Mouse (Mus musculus) layer of hippocampus, adult 2 months (tissue): Measurements from ENCODE around the gene Ces1g. TPM values are rescaled to one million over a fixed set of nuclear protein-coding genes. Genes with fewer than 3 reads are reported as not detected.

Experiments used
- DNase-seq, 2 experiments: peaks; one replicate each; pipeline ENCODE4 v3.0.0; 2022; ENCODE audit warnings: low spot score in 2 of 2
- H3K27ac ChIP-seq: fragments of 200-600 bp; 2 replicates; pipeline ENCODE4 v1.8.1; 2022
- H3K4me3 ChIP-seq: fragments of 200-600 bp; 2 replicates; pipeline ENCODE4 v1.8.1; 2022; ENCODE audit warnings: mild to moderate bottlenecking
- CTCF ChIP-seq: fragments of 200-600 bp; conservative IDR thresholded peaks from 2 replicates; pipeline ENCODE4 v1.8.1; 2022; ENCODE audit warnings: antibody characterized with exemption, mild to moderate bottlenecking, moderate library complexity
- total RNA-seq, 2 experiments: library from RNA; stranded (reverse); gene quantifications; 2 replicates each; pipeline ENCODE4 v1.2.3; 2021

The Ces1g gene
- total RNA-seq, 2 experiments from 2014 or later = not detected

DNA sequence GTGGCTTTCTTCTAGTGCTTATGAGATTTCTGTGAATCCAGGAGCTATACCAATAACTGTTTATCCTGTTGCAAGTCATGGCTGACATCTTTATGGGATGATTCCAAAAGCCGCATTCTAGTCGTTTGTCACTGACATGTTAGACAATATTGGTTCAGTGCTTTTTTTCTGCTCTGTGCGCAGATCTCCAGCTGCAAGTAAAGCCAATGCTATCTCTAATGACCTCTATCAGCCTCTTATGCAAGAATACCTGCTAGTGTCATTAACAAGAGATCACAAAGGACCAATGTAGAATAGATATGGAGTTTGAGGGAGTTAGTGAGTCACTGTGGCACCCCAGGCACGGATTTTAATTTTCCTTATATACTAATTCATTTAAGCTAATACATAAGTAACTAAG, 62.5 kb downstream of the Ces1g start:
- no peak for DNase-seq
- H3K4me3 ChIP-seq = no peak overlapping the region
- TF ChIP-seq CTCF = no peak
- H3K27ac ChIP-seq = no peak overlapping the region

DNA sequence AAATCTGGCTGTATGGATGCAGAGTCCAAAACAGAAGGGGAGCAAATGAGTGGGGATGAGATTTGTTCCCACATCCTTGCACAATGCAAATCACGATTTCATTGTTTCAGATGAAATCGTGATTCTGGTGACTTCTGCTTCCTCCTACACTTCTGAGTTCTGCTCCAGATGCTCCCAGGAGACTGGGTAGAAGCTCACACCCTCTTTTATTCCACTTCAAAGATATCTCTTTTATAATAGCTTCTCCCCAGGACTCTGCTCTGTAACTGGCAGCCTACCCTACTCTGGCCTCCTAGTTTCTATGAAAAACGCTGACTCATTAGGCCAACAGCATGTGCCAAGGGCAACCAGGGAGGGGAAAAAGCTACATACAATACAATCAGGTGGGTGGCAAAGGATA, 63.8 kb downstream of the Ces1g start:
- peak overlapping the region; percentile 51; the same call in 1 of the 2 replicates for H3K27ac ChIP-seq
- peak; percentile 9 to 40 for DNase-seq
- no peak for TF ChIP-seq CTCF
- H3K4me3 ChIP-seq = no peak overlapping the region

DNA sequence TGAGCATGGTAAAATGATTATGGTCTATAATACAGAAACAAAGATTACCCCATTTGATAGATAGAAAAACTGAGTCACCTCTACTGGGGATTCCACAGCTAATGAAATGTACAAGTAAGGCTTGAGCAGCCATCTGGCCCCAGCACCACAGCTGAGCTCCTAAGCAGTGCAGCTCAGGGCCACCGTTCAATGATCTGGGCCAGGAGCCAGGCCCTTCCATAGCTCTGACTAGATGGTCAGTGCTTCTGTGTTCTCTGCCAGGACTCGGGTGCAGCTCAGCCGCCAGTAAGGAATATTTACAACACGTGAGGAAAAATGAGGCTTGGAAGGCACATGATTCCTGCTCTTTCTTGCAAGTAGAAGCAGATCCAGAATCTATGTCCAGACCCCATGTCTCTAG, 64.4 kb downstream of the Ces1g start:
- H3K27ac ChIP-seq = peak overlapping the region; percentile 51; the same call in 1 of the 2 replicates
- no peak for TF ChIP-seq CTCF

DNA sequence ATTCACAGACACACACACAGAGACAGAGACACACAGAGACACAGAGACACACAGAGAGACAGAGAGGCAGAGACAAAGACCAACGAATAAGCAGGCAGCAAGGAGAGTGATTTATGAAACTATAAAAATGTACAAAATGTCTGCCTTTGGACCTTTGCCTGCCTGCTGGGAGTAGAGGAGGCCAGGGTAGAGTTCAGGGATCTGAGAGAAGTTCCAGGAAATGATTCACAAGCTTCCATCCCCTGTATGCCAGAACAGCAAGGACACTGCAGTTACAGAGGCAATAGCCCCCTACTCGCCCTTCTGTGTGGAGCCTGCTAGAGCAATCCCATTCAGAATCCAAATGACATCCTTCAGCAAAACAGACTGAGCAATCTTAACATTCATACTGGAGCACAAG, 75.7 kb downstream of the Ces1g start:
- no peak for DNase-seq
- H3K27ac ChIP-seq = no peak overlapping the region
- H3K4me3 ChIP-seq = no peak overlapping the region
- no peak for TF ChIP-seq CTCF

More for the DNA sequence above, 64.4 kb downstream of the Ces1g start:
- no peak overlapping the region for H3K4me3 ChIP-seq
- no peak for DNase-seq

DNA sequence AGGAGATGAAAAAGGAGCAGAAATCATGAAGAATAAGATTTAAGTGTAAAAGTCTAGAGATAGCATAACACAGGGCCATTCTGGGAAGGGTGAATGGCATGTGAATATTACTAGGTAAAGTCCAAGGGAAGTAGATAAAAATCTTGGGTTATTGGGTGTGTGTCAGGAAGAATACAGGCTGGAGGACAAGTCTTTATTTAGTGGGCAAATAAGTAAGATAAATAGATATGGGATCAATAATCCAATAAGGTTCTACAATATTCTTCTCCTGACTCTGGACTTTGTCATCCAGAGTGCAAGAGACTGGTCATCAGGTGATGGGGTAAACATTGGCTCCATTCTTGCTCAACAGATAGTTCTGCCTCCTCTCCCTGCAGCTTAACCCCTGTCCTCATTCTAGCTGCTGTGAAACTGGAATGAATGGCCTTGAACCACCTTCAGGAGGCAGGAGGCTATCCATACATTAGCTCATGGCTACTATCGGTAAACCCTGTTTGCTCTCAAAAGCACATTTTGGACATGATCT, 84.6 kb downstream of the Ces1g start:
- no peak for TF ChIP-seq CTCF
- DNase-seq = no peak
- no peak overlapping the region for H3K4me3 ChIP-seq
- H3K27ac ChIP-seq = no peak overlapping the region

Other genes starting within 250 kb of the Ces1g start
- gene Ces1c, start 206.0 kb downstream of the Ces1g start, total RNA-seq = not detected
- gene Ces1d, start 139.5 kb downstream of the Ces1g start, total RNA-seq = under 1 TPM; 0.49 to 0.76 TPM
- not detected for gene Ces1e, start 107.7 kb downstream of the Ces1g start, total RNA-seq
- not detected for gene Ces1f, start 57.6 kb downstream of the Ces1g start, total RNA-seq
- not detected for gene Ces1h, start 42.4 kb upstream of the Ces1g start, total RNA-seq
- gene Ces5a, start 198.5 kb upstream of the Ces1g start, total RNA-seq = under 1 TPM; 0.34 to 0.97 TPM